In the genomic region with DNA sequence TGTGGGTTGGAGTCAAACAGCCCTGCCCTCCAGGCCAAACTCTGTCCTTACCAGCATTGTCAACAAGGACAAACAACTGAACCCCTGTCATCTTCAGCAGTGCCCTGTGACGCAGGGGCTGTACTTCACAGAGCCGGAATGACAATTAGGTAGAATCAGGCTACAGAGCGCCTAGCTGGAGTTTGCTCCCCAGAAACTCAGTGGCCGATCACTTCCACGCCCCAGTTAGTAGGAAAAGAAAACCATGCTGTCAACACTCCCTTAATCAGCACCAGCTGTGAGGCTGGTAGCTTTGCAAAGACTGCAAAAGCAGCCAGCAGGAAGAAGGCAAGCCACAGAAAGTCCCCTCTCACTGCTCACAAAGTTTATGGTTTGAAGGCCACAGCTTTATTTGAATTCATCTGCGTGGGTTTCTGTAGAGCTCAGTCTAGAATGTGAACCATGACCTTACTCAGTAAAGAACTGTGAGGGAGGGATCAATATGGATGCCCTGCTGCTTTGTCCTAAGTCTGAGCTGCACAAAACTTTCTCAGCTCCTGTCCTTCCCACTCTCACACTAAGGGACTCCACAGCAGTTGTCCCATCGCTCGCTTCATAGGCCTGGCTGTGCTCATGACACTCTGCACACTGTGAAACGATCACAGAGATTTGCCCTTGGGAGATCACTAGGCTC, we compare ENCODE assay signal across 9 mouse cellular contexts. TPM values are rescaled to one million over a fixed set of nuclear protein-coding genes. Genes with fewer than 3 reads are reported as not detected.
DNase-seq lines count a peak whose midpoint lies in the region; ATAC-seq and TF ChIP-seq lines count a peak whose summit lies in the region.
"Had no signal": no experiment of that assay in that cellular context is flagged by ENCODE, and none has a peak within 500 bp of the region (broad histone marks: within the 10 kb centered on the region; RNA-seq: fewer than 3 reads in every experiment).

No protein-coding gene starts in this region.

- no peaks in the 10 kb centered on the region for H3K9me3 ChIP-seq in forebrain, embryonic 10.5 days
- H3K9me3 ChIP-seq in forebrain, embryonic 16.5 days (ENCODE audit: control insufficient read depth, low read length): no peaks in the 10 kb centered on the region
- no peaks in the 10 kb centered on the region for H3K9me3 ChIP-seq in liver, postnatal 0 days (ENCODE audit: low read length)
- H3K9me3 ChIP-seq in liver, embryonic 11.5 days (ENCODE audit: control insufficient read depth, low read length): no peaks in the 10 kb centered on the region
- no peaks in the 10 kb centered on the region for H3K9me3 ChIP-seq in embryonic facial prominence, embryonic 10.5 days
- no peaks in the 10 kb centered on the region for H3K9me3 ChIP-seq in limb, embryonic 11.5 days (ENCODE audit: control insufficient read depth, low read length)
- H3K9me3 ChIP-seq in liver, embryonic 12.5 days (replicated peaks): no peaks in the 10 kb centered on the region

- TF ChIP-seq EP300 in liver, postnatal 0 days (IDR thresholded peaks at IDR 0.05; ENCODE audit: low read depth): no peak

- H3K27ac ChIP-seq in forebrain, embryonic 10.5 days: peak overlapping the region; percentile 53; the same call in 1 of the 2 replicates
- H3K27ac ChIP-seq in forebrain, embryonic 16.5 days (ENCODE audit: low read length): no peak overlapping the region
- H3K27ac ChIP-seq in liver, postnatal 0 days (ENCODE audit: low read depth): no peak overlapping the region; the same call in 1 of the 2 replicates
- H3K27ac ChIP-seq in liver, embryonic 11.5 days (ENCODE audit: low read depth, low read length): no peak overlapping the region
- peak overlapping the region; percentile 71 for H3K27ac ChIP-seq in embryonic facial prominence, embryonic 10.5 days (replicated peaks)
- H3K27ac ChIP-seq in limb, embryonic 11.5 days (replicated peaks; ENCODE audit: low read depth, low read length): peak overlapping the region; percentile 72
- H3K27ac ChIP-seq in liver, embryonic 12.5 days: no peak overlapping the region

- 35% methylated on average over 9 of the region's 9 CpGs for WGBS in forebrain, embryonic 10.5 days
- 35% methylated on average over 9 of the region's 9 CpGs for WGBS in forebrain, embryonic 16.5 days
- 56% methylated on average over 9 of the region's 9 CpGs for WGBS in liver, postnatal 0 days (ENCODE audit: insufficient replicate concordance)
- WGBS in liver, embryonic 11.5 days: 47% methylated on average over 9 of the region's 9 CpGs
- 25% methylated on average over 9 of the region's 9 CpGs for WGBS in embryonic facial prominence, embryonic 10.5 days
- WGBS in limb, embryonic 11.5 days: 18% methylated on average over 9 of the region's 9 CpGs
- WGBS in liver, embryonic 12.5 days (ENCODE audit: insufficient replicate concordance): 51% methylated on average over 9 of the region's 9 CpGs

- no peak overlapping the region for H3K9ac ChIP-seq in forebrain, embryonic 16.5 days (replicated peaks; ENCODE audit: low read depth, low read length)
- H3K9ac ChIP-seq in liver, postnatal 0 days (replicated peaks): no peak overlapping the region
- no peak overlapping the region for H3K9ac ChIP-seq in liver, embryonic 11.5 days (ENCODE audit: low read depth, low read length)
- no peak overlapping the region for H3K9ac ChIP-seq in limb, embryonic 11.5 days (ENCODE audit: low read length)
- H3K9ac ChIP-seq in liver, embryonic 12.5 days: no peak overlapping the region

- no peaks in the 10 kb centered on the region for H3K27me3 ChIP-seq in forebrain, embryonic 10.5 days (ENCODE audit: poor library complexity, severe bottlenecking)
- H3K27me3 ChIP-seq in forebrain, embryonic 16.5 days (replicated peaks; ENCODE audit: control insufficient read depth, insufficient read depth, low read length): no peaks in the 10 kb centered on the region
- H3K27me3 ChIP-seq in liver, postnatal 0 days (ENCODE audit: insufficient read depth, low read length): no peaks in the 10 kb centered on the region
- no peaks in the 10 kb centered on the region for H3K27me3 ChIP-seq in liver, embryonic 11.5 days (replicated peaks; ENCODE audit: control insufficient read depth, insufficient read depth, low read length)
- 0 out of 2 replicates have a peak, but pooled peaks cover 17% of the 10 kb centered on the region for H3K27me3 ChIP-seq in embryonic facial prominence, embryonic 10.5 days (replicated peaks; ENCODE audit: low read depth, poor library complexity, severe bottlenecking)
- no peaks in the 10 kb centered on the region for H3K27me3 ChIP-seq in limb, embryonic 11.5 days (ENCODE audit: control insufficient read depth, insufficient read depth, low read length)
- no peaks in the 10 kb centered on the region for H3K27me3 ChIP-seq in liver, embryonic 12.5 days (replicated peaks)

- H3K4me2 ChIP-seq in forebrain, embryonic 16.5 days (ENCODE audit: low read length): no peak overlapping the region
- H3K4me2 ChIP-seq in liver, postnatal 0 days (ENCODE audit: low read depth, low read length): no peak overlapping the region
- H3K4me2 ChIP-seq in liver, embryonic 11.5 days: no peak overlapping the region
- H3K4me2 ChIP-seq in limb, embryonic 11.5 days (ENCODE audit: low read depth, severe bottlenecking): peak overlapping the region; percentile 26; the same call in 1 of the 2 replicates
- no peak overlapping the region for H3K4me2 ChIP-seq in liver, embryonic 12.5 days

- TF ChIP-seq CTCF in liver, postnatal 0 days (IDR thresholded peaks at IDR 0.05; ENCODE audit: low read depth): no peak

- H3K4me1 ChIP-seq in forebrain, embryonic 10.5 days: peaks cover 12% of the 10 kb centered on the region
- H3K4me1 ChIP-seq in forebrain, embryonic 16.5 days (replicated peaks; ENCODE audit: control insufficient read depth, insufficient read depth, low read length): no peaks in the 10 kb centered on the region; the same call in 1 of the 2 replicates
- H3K4me1 ChIP-seq in liver, postnatal 0 days (ENCODE audit: insufficient read depth): 0 out of 2 replicates have a peak, but pooled peaks cover 3% of the 10 kb centered on the region
- H3K4me1 ChIP-seq in liver, embryonic 11.5 days (replicated peaks; ENCODE audit: control insufficient read depth, insufficient read depth, low read length): 0 out of 2 replicates have a peak, but pooled peaks cover 2% of the 10 kb centered on the region
- H3K4me1 ChIP-seq in embryonic facial prominence, embryonic 10.5 days: peaks cover 15% of the 10 kb centered on the region
- H3K4me1 ChIP-seq in limb, embryonic 11.5 days (ENCODE audit: control insufficient read depth, insufficient read depth, low read length): peaks cover 3% of the 10 kb centered on the region; the same call in 1 of the 2 replicates
- H3K4me1 ChIP-seq in liver, embryonic 12.5 days: no peaks in the 10 kb centered on the region

- DNase-seq in forebrain, embryonic 10.5 days (ENCODE audit: extremely low spot score, low spot score): no peak
- DNase-seq in liver, postnatal 0 days: peak; percentile 24
- no peak for DNase-seq in liver, embryonic 11.5 days (ENCODE audit: low spot score)
- peak; percentile 72 for DNase-seq in embryonic facial prominence, embryonic 10.5 days (ENCODE audit: low spot score)
- peak; percentile 87 for DNase-seq in limb, embryonic 11.5 days (ENCODE audit: low spot score)
- DNase-seq in layer of hippocampus, postnatal 36 days: no peak
- DNase-seq: kidney, adult 9 months had no signal

- H3K36me3 ChIP-seq in forebrain, embryonic 10.5 days (replicated peaks): no peaks in the 10 kb centered on the region
- H3K36me3 ChIP-seq in forebrain, embryonic 16.5 days (ENCODE audit: control insufficient read depth, insufficient read depth): no peaks in the 10 kb centered on the region
- no peaks in the 10 kb centered on the region for H3K36me3 ChIP-seq in liver, postnatal 0 days (replicated peaks; ENCODE audit: insufficient read depth, low read length)
- no peaks in the 10 kb centered on the region for H3K36me3 ChIP-seq in liver, embryonic 11.5 days (ENCODE audit: control insufficient read depth, insufficient read depth, low read length)
- no peaks in the 10 kb centered on the region for H3K36me3 ChIP-seq in embryonic facial prominence, embryonic 10.5 days (replicated peaks)
- no peaks in the 10 kb centered on the region for H3K36me3 ChIP-seq in limb, embryonic 11.5 days (ENCODE audit: control insufficient read depth, insufficient read depth, low read length)
- H3K36me3 ChIP-seq in liver, embryonic 12.5 days: no peaks in the 10 kb centered on the region

- ATAC-seq in forebrain, embryonic 16.5 days: no peak
- peak; percentile 97 for ATAC-seq in liver, postnatal 0 days
- ATAC-seq in liver, embryonic 11.5 days (replicated peaks; ENCODE audit: low FRiP score): no peak
- ATAC-seq in limb, embryonic 11.5 days (ENCODE audit: insufficient number of reproducible peaks, low FRiP score, low TSS enrichment, low read depth): peak; percentile 77
- ATAC-seq in liver, embryonic 12.5 days: no peak

- H3K4me3 ChIP-seq in forebrain, embryonic 10.5 days: no peak overlapping the region
- no peak overlapping the region for H3K4me3 ChIP-seq in forebrain, embryonic 16.5 days (replicated peaks; ENCODE audit: low read length)
- H3K4me3 ChIP-seq in liver, postnatal 0 days (ENCODE audit: low read depth, low read length): no peak overlapping the region
- H3K4me3 ChIP-seq in liver, embryonic 11.5 days (ENCODE audit: low read depth, low read length): no peak overlapping the region
- H3K4me3 ChIP-seq in embryonic facial prominence, embryonic 10.5 days: no peak overlapping the region
- H3K4me3 ChIP-seq in limb, embryonic 11.5 days (ENCODE audit: low read depth, low read length): no peak overlapping the region
- H3K4me3 ChIP-seq in liver, embryonic 12.5 days: no peak overlapping the region

RNA-seq across cellular contexts. Expression of a gene that starts 26.6 kb away (rescaled TPM):
- 2.5 TPM in 2 replicates for polyA plus RNA-seq in forebrain, embryonic 10.5 days (2016; fragmentation: Nextera tagmentation; extraction: Ambion mirVana)
- polyA plus RNA-seq in forebrain, embryonic 16.5 days (2015; fragmentation: Nextera tagmentation; extraction: Ambion mirVana): 3.0 and 5.1 TPM in 2 replicates
- polyA plus RNA-seq in liver, postnatal 0 days (2015; fragmentation: Nextera tagmentation; extraction: Ambion mirVana): 4.1 and 5.1 TPM in 2 replicates
- polyA plus RNA-seq in liver, embryonic 11.5 days (2014; fragmentation: Nextera tagmentation; extraction: Ambion mirVana): 23.9 and 25.9 TPM in 2 replicates
- polyA plus RNA-seq in embryonic facial prominence, embryonic 10.5 days (2016; fragmentation: Nextera tagmentation; extraction: Ambion mirVana): 0.83 and 0.92 TPM in 2 replicates
- polyA plus RNA-seq in limb, embryonic 11.5 days (2014; fragmentation: Nextera tagmentation; extraction: Ambion mirVana): 4.9 and 5.3 TPM in 2 replicates
- total RNA-seq in layer of hippocampus, postnatal 36 days (2021): 1 to 10 TPM; 5.4 to 5.7 TPM
- polyA plus RNA-seq in liver, embryonic 12.5 days (2016; fragmentation: Nextera tagmentation; extraction: Ambion mirVana): 11.4 and 15.6 TPM in 2 replicates

RNA-seq across cellular contexts. Expression of a gene that starts 44.1 kb away (rescaled TPM):
- not detected in 2 replicates for polyA plus RNA-seq in forebrain, embryonic 10.5 days (2016; fragmentation: Nextera tagmentation; extraction: Ambion mirVana)
- not detected in 2 replicates for polyA plus RNA-seq in forebrain, embryonic 16.5 days (2015; fragmentation: Nextera tagmentation; extraction: Ambion mirVana)
- 8.9 and 10.5 TPM in 2 replicates for polyA plus RNA-seq in liver, postnatal 0 days (2015; fragmentation: Nextera tagmentation; extraction: Ambion mirVana)
- 17.4 and 18.4 TPM in 2 replicates for polyA plus RNA-seq in liver, embryonic 11.5 days (2014; fragmentation: Nextera tagmentation; extraction: Ambion mirVana)
- polyA plus RNA-seq in embryonic facial prominence, embryonic 10.5 days (2016; fragmentation: Nextera tagmentation; extraction: Ambion mirVana): not detected in 2 replicates
- 0.04 TPM in 1 of 2 replicates, not detected in the other for polyA plus RNA-seq in limb, embryonic 11.5 days (2014; fragmentation: Nextera tagmentation; extraction: Ambion mirVana)
- not detected for total RNA-seq in layer of hippocampus, postnatal 36 days (2021)
- 14.4 and 15.0 TPM in 2 replicates for polyA plus RNA-seq in liver, embryonic 12.5 days (2016; fragmentation: Nextera tagmentation; extraction: Ambion mirVana)

RNA-seq across cellular contexts. Expression of a gene that starts 57.0 kb away (rescaled TPM):
- polyA plus RNA-seq in forebrain, embryonic 10.5 days (2016; fragmentation: Nextera tagmentation; extraction: Ambion mirVana): not detected in 2 replicates
- polyA plus RNA-seq in forebrain, embryonic 16.5 days (2015; fragmentation: Nextera tagmentation; extraction: Ambion mirVana): not detected in 2 replicates
- 0.02 and 0.05 TPM in 2 replicates for polyA plus RNA-seq in liver, postnatal 0 days (2015; fragmentation: Nextera tagmentation; extraction: Ambion mirVana)
- polyA plus RNA-seq in liver, embryonic 11.5 days (2014; fragmentation: Nextera tagmentation; extraction: Ambion mirVana): 0.12 TPM in 2 replicates
- polyA plus RNA-seq in embryonic facial prominence, embryonic 10.5 days (2016; fragmentation: Nextera tagmentation; extraction: Ambion mirVana): 0.05 TPM in 1 of 2 replicates, not detected in the other
- not detected in 2 replicates for polyA plus RNA-seq in limb, embryonic 11.5 days (2014; fragmentation: Nextera tagmentation; extraction: Ambion mirVana)
- under 1 TPM in 1 of 2 experiments, not detected in 1; 0.08 TPM for total RNA-seq in layer of hippocampus, postnatal 36 days (2021)
- polyA plus RNA-seq in liver, embryonic 12.5 days (2016; fragmentation: Nextera tagmentation; extraction: Ambion mirVana): 0.10 and 0.12 TPM in 2 replicates

Comparison
In these comparisons a context has a peak if more than half of its experiments do, and no peak if none do; other contexts are left out.
1. DNase-seq: peak in liver, postnatal 0 days (single experiment), embryonic facial prominence, embryonic 10.5 days (single experiment) and limb, embryonic 11.5 days (single experiment); none in forebrain, embryonic 10.5 days (single experiment), liver, embryonic 11.5 days (single experiment) and layer of hippocampus, postnatal 36 days (0 of 2).
2. H3K27ac ChIP-seq: peak in forebrain, embryonic 10.5 days (single experiment), embryonic facial prominence, embryonic 10.5 days (single experiment) and limb, embryonic 11.5 days (single experiment); none in forebrain, embryonic 16.5 days (single experiment), liver, postnatal 0 days (single experiment), liver, embryonic 11.5 days (single experiment) and liver, embryonic 12.5 days (single experiment).
3. ATAC-seq: peak in liver, postnatal 0 days (single experiment) and limb, embryonic 11.5 days (single experiment); none in forebrain, embryonic 16.5 days (single experiment), liver, embryonic 11.5 days (single experiment) and liver, embryonic 12.5 days (single experiment).